Mouse (Mus musculus) spleen, adult 2 months (tissue): ENCODE measurements around the gene Slc51a.

Experiments used
- CTCF ChIP-seq: fragments of 200-500 bp; IDR thresholded peaks from 2 replicates; pipeline ENCODE4 v1.5.1; 2011; ENCODE audit warnings: mild to moderate bottlenecking, inconsistent platforms; ENCODE audit not compliant: insufficient read depth, insufficient read length, insufficient replicate concordance; ENCODE audit errors: extremely low read depth
- POLR2A ChIP-seq: fragments of 200-500 bp; IDR thresholded peaks from 2 replicates; pipeline ENCODE4 v1.6.1; 2011; ENCODE audit warnings: low read depth, low read length, inconsistent platforms

DNA sequence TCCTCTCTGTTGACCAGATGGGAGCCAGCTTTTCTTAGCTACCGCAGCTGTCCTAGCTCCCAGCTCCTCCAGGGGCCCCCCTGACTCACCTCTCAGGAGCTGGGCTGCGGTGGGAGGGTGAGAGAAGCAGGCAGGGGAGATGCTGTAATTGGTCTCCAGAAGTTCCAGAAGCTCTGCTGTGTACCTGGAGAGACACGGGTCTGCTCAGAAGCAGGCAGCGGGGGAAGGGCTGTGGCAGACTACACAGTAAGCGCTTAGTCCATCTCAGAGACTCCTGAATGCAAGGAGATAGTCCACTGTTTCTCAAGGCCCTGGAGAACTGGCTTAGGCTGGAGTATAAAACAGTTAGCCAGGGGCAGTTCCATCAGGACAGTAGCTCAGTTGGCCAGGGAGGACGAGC is 1.6 kb downstream of the Slc51a start:
- no peak for TF ChIP-seq CTCF
- TF ChIP-seq POLR2A: no peak
